Mouse (Mus musculus): Measurements from ENCODE around the gene Plek2.
A peak's percentile ranks its signal among the peaks of the same experiment; 100 is the strongest.

Plek2 gene

GRCm38 (mm10) chr12:78911707-78912417 lies 5.1 kb upstream of the Plek2 start:
- no peak for DNase-seq (ENCODE audit: low read depth, low spot score)

- DNase-seq (ENCODE audit: low read depth, low spot score): no peak
These were observed 4.1 kb upstream of the Plek2 start for GRCm38 (mm10) chr12:78910684-78911461.

DNA sequence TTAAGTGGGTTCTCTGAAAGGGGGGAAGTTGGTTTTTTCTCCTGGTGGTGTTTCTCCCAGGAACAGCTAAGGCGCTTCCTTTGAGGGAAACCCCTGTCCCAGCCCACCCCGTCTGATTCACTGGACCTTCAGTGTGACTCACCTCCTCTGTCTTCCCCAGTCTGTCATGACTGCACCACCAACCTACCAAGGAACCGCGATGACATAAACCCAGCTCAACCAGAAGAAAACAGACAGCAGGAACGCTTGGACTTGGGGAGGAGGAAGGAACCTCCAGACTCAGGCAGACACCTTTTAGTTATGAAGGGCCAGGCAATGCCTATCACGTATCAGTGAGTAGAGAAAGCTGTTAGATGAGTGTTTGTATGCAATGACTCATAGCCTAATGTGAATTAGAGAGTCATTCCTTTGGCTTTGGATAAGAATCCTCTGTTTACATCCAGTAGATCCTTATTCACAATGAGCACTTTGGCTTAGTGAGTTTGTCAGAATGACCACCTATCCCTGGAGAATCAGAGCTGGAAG lies 1.4 kb upstream of the Plek2 start:
- DNase-seq (ENCODE audit: low read depth, low spot score): peak; percentile 55

DNA sequence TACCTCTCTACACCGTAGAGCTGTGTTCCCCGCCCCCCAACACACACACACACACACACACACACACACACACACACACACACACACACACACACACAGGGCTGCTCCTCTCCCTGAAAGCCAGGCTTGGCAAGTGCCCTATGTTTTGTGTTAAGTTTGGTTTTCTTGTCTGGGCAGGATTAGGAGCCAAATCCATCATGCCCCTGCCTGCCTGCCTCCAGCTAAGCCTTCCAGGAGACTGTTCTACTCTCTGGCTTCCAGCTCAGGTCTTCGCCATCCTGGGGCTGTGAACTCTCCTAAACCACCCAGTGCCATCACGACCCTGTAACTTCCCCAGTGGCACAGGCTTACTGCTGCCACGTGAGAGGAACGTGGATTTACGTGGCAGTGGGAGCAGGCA lies 2.3 kb downstream of the Plek2 start:
- DNase-seq (ENCODE audit: low read depth, low spot score): no peak

DNA sequence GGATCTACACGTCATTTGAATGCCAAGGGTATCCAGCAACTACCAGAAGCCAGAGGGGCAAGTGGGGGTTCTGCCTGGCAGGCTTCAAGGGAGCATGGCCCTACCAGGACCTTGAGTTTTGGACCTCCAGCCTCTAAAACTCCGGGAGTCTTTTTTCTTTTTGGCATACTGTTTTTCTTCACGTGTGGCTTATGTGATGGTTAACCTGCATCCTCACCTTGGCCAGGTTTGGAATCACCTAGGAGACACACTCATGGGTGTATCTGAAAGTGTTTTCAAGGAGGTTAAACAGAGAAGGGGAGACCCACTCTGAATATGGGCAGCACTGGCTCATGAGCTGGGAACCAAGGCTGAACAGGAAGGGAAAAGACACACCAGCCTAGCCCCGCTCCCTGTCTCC lies 3.5 kb downstream of the Plek2 start:
- DNase-seq (ENCODE audit: low read depth, low spot score): no peak

- DNase-seq (ENCODE audit: low read depth, low spot score): no peak
These were observed 5.3 kb downstream of the Plek2 start for GRCm38 (mm10) chr12:78901467-78901866.

DNA sequence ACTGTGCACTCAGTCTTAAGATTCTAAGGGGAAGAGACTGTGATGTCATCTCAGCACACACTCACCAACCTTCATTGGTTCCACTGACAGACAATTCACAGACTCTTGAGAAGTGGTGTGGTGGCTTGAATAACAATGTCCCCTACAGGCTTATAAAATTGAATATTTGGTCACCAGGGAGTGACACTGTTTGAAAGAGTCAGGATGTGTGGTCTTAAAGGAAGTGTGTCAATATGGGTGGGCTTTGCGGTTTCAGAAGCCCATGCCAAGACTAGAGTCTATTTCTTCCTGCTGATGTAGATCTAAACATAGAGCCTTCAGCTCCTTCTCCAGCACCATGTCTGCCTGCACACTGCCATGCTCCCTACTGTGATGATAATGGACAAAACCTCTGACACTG lies 8.9 kb downstream of the Plek2 start:
- DNase-seq (ENCODE audit: low read depth, low spot score): no peak

DNA sequence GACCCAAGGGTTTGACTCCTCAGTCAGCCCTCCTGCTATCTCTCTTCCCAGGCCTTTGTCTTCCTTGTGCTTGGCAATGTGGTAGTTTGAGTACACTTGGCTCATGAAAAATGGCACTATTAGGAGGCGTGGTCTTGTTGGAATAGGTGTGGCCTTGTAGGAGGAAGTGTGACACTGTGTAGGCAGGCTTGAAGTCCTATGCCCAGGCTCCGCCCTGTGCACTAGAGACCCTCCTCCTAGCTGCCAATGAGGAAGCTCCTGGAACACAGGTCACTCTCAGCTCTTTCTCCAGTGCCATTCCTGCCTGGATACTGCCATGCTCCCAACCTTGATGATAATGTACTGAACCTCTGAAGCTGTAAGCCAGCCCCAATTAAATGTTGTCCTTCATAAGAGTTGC lies 15.6 kb downstream of the Plek2 start:
- DNase-seq (ENCODE audit: low read depth, low spot score): no peak

GRCm38 (mm10) chr12:78890062-78890461 lies 16.7 kb downstream of the Plek2 start:
- DNase-seq (ENCODE audit: low read depth, low spot score): no peak

- no peak for DNase-seq (ENCODE audit: low read depth, low spot score)
These were observed 32.2 kb downstream of the Plek2 start for GRCm38 (mm10) chr12:78874581-78874980.

DNA sequence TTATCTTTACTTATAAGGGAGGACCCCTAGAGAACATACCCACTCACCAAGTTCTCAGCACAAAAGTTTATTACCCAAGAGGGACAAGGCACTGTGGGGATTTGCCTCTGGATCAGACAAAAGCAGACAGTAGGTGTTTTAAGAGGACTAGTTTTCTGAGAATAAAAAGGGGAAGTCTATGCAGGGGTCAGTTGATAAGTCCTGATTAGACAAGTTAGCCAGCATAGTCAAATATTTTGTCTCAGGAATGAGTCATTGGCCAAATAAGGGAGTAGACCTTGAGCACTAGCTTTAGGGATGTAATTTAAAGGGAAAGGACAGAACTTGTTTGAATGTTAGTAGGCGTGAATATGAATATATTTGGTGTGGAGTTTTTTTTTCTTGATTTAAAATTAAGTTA lies 38.6 kb downstream of the Plek2 start:
- peak; percentile 45 for DNase-seq (ENCODE audit: low read depth, low spot score)

GRCm38 (mm10) chr12:78865434-78865833 lies 41.3 kb downstream of the Plek2 start:
- DNase-seq (ENCODE audit: low read depth, low spot score): peak; percentile 68

DNA sequence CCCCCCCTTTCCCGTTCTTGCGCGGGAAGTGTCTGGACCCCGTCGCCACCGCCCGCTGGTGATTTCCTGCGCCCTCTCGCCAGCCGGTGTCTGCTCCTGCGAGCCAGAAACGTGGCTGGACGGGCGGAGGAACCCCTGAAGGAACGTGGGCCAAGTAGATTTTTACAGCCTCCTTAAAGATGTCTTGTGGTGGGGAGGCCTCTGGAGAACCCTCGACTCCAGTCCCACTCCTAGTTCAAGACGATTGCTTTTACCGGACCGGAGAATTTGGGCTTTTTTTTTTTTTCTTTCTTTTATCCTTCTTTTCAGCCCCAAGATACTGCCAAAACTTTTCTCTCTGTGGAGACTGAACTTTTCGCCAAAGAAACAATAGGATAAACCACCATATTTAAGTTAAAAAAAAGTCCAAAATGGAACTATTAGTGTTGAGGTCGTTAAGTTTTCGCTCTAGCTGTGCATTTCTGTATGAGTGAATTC lies 44.5 kb downstream of the Plek2 start:
- DNase-seq (ENCODE audit: low read depth, low spot score): no peak

DNA sequence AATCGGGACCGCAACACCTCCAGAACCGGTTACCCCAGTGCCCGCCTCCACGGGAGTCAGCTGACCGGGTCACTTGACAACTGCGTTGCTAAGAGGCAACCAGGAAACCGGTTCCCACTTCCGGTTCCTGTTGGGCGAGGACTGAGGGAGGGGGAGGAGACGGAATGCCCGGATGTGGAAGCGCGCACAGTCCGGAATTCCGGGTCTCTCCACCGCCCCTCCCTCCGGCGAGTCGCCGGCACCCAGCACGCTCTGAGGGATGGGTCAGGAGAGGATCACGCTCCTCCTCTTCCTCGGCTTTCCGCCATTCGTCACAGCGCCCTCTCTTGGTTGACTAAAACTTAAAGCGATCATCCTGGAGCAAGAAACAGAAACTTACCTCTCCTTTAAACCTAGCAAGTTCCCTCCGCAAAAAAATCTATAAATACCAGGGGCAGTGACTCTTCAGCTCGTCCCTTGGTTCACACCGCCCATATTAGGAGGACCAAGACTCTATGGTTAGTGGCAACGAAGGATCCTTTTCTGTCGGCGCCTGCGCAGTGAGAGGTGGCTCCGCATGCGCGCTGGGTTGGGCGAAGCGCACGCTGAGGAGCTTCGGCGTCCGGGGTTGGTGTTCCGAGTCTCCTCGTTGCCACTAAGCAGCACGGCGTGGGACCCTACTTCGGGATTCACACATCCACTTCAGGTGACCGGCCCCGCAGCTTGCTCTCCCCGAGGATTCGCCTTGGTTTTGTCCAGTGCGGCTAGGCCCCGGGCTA lies 45.1 kb downstream of the Plek2 start, which contains the start of the genes Atp6v1d and Eif2s1:
Gene Atp6v1d (minus strand): TSS at position 143 of the 758 bp plus-strand sequence.
Gene Eif2s1 (plus strand): TSS at position 324 of the 758 bp plus-strand sequence.
- DNase-seq (ENCODE audit: low read depth, low spot score): peak; percentile 99

DNA sequence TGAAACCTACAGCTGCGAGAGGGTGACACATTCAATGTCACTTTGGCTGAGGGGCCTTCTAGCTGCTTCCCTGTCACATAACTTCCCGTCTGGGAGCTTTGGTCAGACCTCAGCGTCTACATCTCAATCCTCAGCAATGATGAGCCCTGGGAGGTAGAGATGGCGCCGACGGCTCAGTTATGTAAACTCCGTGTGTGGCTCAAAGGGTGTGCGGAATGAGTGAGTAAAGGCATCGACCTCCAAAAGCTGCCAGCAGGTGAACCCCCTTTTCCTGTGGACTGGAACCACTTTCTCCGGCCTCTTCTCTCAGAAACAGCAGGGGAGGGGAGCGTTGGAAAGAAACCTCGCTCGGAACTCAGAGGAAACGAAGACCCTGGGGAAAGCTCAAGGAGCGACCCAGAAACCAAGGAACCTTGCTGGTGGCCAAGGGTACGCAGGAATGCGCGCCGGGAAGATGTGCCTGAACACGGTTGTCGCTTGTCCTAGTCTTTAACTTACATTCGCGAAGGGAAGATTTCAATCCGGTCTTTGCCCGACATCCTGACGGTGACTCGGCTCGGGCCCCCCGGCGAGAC lies 45.8 kb downstream of the Plek2 start:
- peak; percentile 57 for DNase-seq (ENCODE audit: low read depth, low spot score)

GRCm38 (mm10) chr12:78848246-78848645 lies 58.5 kb downstream of the Plek2 start:
- no peak for DNase-seq (ENCODE audit: low read depth, low spot score)

- no peak for DNase-seq (ENCODE audit: low read depth, low spot score)
These were observed 64.3 kb downstream of the Plek2 start for GRCm38 (mm10) chr12:78842429-78842828.

DNA sequence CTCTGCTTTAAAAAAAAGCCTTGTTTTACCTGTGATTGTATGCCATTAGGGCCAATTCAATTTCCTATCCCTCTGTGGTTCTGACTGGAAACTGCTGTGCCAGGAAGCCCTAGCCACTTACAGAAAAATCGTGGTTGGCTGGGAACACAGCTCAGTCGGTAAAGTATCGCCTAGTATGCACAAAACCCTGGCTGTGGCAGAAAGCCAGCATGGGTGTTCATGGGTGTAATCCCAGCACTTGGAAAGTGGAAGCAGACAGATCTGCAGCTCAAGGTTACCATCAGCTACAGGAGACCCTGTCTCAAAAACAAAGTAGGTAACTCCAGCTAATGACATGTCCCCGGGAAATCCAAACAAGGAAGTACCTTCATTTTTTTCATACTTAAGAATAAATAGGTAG lies 66.9 kb downstream of the Plek2 start:
- no peak for DNase-seq (ENCODE audit: low read depth, low spot score)
